Mouse (Mus musculus): ENCODE data around the gene Polr2b.

DNA sequence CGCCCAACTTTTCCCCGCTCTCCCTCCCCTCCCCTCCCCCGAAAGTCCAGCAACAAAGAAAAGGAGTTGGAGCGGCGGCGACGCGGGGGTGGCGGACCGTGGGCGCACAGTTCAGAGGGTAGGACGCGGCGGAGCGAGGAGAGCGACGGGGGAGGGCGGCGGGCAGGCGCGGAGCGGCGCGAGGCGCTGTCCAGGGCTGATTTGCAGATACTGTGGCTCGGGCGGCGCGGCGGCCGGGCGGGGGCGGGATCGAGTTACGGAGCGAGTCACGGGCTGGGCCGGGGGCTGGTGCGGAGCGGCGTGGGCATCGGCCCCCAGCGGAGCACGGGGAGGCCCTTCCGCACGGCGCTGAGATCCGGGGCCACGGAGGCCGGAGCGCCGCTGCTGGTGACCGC is 44.3 kb upstream of the Polr2b start:
- TF ChIP-seq CTCF (IDR thresholded peaks at IDR 0.05; ENCODE audit: low read depth, low read length), result no peak
- TF ChIP-seq POLR2A (IDR thresholded peaks at IDR 0.05; ENCODE audit: borderline replicate concordance, low read depth, low read length), result no peak

Measured in bone marrow macrophage, adult 2 months (primary cell).